Mouse (Mus musculus) urinary bladder, postnatal 25 days (tissue): Measurements from ENCODE around the gene Rnase12.

Source experiments
- DNase-seq: peaks from one replicate; pipeline ENCODE4 v3.0.0; 2022; ENCODE audit warnings: low spot score

The Rnase12 gene

DNA sequence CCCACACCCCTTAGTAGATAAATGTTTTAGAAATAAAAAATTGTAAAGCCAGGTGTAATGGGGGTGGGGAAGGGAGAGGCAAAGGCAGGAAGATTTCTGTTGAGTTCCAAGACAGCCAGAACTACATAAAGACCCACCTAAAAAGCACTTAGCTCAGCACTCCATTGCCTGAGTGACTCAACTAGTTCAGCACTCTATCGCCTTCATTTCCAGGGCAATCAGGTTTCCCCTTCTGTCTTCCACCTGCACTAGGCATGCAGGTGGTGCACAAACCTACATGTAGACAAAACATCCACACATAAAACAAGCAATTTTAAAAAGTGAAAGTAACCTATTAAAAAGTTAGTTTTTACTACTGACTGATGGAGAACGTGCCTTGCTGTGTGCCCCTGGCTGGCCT, 27.6 kb upstream of the Rnase12 start:
- no peak for DNase-seq

DNA sequence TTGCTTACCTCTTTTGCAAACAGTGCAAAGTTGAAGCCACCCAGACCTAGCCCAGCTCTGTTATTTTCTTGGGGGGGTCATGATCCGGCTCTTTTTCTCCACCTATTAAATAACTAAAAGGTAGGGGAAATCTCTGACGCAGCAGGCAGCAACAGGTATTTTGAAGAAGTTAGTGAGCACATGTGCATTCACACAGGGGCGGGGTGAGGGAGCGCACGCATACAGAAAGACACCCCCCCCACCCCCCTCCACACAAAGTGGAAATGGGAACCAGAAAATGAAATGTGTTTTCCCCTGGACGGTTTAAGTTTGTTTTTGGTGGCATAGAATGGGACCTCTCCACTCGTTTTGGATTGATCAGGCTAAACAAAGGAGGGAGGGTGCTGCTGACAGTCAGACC, 26.3 kb upstream of the Rnase12 start:
- DNase-seq, result no peak

DNA sequence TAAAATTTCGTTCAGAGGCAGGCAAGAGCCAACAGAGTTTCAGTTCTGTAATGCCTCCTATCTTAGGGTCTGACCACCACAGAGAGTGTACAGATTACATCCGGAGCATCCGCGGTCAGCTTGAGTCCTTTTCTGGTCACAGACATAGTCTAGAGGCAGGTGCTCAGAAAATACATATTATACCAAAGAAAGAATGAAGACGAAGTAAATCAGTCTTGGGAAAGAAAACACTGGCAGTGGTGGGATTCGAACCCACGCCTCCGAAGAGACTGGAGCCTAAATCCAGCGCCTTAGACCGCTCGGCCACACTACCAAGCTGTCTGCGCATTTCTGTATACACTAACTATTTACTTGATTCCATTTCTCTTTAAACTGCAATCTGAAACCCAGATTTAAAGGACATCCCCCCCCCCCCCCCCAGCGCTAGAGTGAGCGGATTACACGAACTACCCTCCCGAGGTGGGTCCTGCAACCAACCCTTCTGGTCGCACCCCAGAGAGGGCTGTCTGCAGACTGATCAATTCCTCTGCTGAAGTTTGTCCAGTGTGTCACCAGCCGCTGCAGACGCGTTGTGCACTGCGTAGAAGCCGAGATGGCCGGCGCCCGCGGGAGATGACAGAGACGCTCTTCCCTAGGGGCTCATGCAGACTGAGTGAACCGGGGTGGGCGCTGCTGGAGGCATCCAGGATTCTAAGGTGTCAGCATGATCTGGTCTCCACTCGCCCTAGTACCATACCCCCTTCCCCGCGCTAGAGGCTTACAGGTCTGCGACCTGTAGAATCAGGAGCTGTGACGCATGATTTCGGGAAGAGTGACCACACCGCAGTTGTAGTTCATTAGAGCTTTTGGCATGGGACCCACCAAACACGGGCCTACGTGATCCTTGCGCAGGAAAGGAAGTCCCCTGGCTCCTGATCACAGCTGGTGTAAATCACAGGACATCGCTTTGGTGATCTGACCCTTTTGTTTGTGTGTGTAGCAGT, 25.4 kb upstream of the Rnase12 start:
- peak; percentile 48 for DNase-seq

DNA sequence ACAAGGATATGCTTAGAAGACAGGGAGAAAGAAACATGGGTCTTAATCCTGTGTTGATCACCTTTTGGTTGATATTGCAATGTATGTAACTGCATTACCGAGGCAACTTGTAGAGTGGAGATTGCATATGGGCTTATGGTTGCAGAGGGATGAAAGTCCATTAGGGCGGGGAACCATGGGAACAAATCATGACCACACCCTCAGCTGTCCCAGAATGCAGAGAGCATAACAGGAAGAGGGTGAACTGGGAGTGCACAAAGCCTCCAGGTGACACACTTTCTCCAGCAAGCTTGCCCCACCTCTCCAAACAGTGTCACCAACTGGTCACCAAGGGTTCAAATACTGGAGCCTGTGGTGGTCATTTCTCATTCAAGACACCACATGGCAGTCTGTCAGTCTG, 23.6 kb upstream of the Rnase12 start:
- no peak for DNase-seq

DNA sequence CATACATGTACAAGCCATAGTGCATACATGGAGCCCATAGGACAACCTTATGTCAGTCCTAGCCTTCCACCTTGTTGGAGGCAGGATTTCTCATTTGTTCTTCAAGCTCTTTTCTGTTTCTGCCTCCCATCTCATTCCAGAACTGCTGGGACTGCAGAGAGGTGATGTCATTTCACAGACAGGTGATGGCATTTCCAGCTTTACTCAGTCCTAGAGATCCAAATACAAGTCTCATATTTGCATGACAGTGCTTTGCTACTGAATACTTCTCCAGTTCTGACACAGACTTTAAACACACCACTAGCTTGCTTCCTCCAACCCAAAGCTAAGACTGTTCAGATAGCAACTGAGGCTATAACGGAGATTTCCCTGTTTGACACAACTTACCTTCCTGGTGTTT, 21.7 kb upstream of the Rnase12 start:
- no peak for DNase-seq

DNA sequence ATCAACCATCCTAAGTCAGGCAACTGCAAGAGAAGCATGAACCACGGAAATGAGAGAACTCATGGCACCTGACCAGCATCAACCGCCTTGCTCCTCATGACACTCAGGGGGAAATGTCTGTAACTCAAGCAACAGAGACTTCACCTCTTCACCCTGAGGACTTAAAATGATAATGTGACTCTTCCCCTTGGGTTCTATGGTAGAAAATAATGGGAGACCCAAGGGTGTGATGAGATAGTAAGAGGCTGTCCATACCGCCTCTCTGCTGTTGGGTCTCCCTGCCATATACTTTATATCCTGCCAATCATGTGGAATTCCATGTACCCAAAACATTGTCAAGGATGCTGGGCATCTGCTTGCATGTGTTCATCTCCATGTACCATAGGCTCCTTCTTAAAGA, 16.9 kb upstream of the Rnase12 start, which contains the start of gene Olfr750:
Gene Olfr750 (minus strand): TSS at position 101 of the 400 bp plus-strand sequence.
- DNase-seq, result no peak

DNA sequence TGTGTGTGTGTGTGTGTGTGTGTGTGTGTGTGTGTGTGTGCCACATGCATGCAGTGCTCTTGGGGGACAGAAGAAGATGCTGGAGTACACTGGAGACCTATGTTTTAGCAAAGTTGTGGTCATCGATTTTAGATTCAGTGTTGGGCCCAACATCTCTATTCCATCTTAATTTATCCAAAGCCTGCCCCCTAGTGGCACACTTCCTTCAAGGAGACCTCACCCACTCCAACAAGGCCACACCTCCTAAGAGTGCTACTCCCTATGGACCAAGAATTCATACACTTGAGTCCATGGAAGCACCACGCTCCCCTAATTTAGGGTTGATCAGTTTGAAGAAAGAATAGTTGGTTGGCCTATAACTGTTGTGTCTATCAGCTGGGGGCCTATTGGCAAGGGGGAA, 12.2 kb upstream of the Rnase12 start:
- no peak for DNase-seq

DNA sequence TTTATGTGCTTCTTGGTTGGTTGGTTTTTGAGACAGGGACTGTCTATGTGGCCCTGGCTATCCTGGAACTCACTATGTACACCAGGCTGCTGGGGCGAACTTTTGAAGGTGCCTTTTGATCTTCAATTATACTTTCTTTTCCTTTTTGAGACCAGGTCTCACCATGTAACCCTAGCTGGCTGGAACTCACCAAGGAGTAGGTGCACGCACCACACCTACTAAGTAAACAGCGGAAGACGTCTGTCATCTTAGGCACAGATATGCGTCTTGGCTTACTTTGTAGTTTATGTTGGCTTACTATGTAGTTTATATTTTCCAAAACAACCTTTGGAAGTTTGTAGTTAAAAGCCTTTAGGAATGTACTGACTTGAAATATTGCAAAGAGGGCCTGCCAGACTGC, 11.5 kb upstream of the Rnase12 start:
- DNase-seq, result no peak

DNA sequence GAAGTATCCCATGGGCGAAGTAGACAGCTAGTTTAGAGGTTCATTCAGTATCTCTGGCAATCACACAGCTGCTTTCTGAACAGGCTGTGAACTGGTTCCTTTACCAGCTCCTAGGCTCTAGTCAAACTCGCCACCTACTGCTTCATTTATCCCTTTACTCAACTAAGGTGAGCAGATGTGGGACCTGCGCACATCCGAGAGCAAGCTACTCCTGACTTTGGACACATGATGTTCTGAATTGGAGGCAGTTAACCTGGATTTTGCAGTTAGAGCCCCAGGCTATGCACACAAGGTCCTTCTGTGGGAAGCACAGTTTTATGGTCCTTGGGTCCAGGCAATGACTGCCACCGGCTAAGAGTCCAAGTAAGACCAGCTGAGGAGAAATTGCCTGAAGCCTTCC, 3.3 kb upstream of the Rnase12 start:
- no peak for DNase-seq

DNA sequence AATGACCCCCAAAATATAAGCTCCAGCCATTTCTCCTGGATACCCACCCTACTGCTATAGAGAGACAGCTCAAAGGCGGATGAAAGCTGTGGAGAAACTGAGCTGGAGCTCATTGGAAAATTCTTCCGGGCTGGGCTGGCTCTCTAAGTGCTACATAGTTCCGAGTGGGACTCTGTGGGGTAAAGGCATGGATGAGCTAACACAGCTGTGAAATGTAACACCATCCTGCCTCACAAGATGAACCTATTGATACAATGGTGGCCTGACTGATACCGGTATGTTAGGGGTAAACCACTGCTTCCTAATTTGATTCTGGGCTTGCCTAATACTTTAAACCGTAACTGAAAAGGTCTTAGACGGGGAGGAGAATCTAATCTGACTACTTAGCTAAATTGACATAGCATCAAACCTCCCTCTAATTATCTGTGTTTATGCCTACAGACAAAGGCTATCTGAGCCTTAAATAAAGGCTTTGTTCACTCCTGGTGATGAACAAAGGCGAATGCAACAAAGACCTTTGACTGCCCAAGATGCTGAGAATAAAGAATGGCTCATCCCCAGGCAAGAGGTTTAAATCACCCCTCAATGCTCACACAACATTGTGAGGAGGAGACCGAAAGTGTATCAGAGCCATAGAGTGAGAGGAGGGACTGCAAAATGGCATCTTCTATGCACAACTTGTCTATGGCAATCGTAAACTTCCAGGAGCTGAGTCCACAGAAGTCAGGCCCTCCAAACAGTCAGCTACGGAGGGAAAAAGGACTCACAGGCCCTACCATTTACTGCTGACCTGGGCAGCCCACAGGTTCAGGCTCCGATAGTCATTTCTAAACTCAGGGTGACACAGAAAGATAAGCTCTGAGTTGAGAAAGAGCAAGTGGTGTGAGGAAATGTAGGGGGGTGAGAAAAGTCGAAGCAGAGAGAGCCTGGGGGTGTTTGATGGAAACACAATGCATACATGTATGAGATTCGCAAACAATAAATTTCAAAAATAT, 2.9 kb downstream of the Rnase12 start:
- no peak for DNase-seq

DNA sequence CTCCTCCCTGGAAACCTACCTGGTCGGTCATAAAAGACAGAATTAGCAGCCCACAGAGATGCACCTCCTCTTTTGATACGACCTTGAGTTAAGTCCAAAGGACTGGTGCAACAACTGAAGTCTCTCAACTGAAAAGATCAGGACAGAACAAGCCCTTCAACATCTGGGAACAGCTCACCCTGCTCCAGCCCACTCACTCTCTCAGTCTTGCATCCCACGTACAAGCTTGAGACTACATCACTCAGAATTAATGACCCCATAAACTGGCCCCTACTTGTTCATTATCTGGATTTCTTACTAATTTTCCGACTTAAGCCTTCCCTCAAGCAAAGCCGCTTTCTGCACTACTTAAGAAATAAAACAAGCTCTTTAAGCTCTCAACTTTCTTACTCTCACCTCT, 4.3 kb downstream of the Rnase12 start:
- DNase-seq, result no peak

DNA sequence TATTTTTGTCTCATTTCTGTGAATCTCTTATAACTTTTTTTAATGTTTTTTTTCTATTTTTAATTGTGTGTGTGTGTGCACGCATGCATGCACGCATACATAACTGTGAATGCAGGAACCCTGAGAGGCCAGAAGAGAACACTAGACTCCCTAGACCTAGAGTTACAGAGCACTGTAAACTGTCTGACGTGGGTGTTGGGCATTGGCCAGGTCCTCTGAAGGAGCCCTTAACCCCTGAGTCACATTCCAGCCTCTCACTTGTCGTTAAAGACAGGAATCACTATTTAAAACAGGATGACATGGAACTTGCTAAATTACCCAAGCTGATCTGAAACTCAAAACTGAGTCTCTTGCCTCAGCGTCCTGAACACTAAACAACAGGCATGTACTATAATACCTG, 5.5 kb downstream of the Rnase12 start:
- no peak for DNase-seq

DNA sequence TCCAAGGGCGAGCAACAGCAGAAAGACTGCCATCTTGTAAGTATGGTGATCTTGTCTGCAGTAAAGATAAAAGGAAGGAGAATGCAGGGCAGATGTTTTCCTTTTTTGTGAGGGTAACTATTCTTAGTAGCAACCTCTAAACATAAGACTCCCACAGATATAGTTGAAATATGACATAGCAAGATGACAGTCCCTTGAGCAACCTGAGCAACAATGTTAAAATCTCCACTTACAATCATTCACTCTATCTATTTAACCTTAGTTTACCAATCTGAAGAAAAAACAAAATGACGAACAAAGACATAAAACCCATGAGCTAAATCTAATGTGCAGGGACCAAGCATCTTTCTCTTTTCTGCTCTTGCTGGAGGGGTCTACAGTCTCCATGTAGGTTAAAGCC, 7.4 kb downstream of the Rnase12 start, which contains the start of gene Rnase11:
Gene Rnase11 (minus strand): TSS at position 101 of the 400 bp plus-strand sequence.
- no peak for DNase-seq

DNA sequence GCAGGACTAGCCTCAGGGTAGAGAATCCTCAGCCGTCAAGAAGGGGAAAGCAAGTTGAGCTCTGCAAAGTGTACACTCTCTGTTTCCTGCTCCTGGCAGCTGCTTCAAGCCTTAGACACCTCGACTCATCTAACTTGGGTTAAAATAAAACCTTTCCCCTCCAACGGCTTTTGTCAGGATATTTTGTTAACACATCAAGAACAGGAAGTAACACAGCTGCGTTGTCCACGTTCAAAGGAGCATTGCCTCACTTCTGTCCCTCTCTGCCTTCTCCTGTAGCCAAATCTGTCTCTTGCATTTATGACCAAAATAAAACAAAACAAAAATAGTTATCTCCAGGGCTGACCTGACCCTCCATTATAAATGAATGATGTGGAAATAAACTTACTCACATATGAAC, 9.6 kb downstream of the Rnase12 start:
- DNase-seq, result no peak

DNA sequence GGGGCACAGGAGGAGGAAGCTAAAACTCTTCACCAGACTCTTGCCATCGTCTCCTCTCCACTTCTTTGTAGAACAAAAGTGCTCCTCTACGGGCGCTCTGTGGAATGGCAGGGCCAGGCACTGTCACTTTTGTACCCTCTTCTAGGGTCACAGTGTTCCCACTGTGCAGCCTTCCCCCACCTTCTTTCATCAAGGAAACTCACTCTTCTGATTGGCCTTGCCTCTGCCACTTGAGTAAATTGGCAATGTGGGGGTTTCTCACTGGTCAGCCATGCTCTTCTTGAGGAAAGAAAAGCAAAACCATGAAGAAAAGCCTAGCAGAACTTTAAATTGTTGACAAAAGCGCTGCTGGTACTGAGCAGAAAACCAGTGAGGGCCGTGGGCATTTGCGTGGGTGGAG, 15.7 kb downstream of the Rnase12 start, which contains the start of gene Rnase9:
Gene Rnase9 (minus strand): TSS at position 101 of the 400 bp plus-strand sequence.
- DNase-seq, result no peak

DNA sequence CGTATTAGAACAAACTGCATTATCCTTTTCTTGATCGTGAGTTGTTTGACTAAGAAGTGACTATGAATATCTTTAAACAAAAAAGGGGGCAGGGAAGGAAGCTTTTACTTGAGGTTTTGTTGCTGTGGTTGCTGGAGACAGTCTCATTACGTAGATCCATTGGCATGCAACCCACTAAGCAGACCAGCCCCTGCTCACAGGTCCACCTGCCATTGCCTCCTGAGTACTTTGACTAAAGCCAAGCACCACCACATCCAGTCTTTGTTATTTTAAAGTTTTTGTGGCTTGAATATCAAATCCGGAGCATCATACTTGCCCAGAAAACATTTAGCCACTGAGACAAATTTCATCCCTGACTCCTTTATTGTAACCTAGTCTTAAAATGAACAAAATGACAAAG, 21.2 kb downstream of the Rnase12 start:
- no peak for DNase-seq

DNA sequence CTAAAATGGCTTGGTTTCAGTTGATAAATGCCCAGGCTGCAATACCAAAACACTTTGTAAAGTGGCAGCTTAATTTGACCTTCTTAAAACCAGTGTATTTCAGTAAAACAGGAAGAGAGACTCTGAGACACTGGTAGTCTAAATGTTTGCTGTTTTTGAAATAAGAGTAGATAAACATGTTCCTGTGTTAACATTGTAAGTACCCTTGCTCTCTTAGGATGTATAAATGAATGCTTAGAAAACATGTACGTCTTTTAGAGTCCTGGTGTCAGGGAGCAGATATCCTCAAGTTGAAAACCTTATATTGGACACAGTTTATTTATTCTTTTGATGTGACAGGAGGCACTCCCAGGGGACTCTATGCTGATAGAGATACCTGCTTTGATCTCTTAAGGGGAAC, 22.3 kb downstream of the Rnase12 start:
- no peak for DNase-seq

DNA sequence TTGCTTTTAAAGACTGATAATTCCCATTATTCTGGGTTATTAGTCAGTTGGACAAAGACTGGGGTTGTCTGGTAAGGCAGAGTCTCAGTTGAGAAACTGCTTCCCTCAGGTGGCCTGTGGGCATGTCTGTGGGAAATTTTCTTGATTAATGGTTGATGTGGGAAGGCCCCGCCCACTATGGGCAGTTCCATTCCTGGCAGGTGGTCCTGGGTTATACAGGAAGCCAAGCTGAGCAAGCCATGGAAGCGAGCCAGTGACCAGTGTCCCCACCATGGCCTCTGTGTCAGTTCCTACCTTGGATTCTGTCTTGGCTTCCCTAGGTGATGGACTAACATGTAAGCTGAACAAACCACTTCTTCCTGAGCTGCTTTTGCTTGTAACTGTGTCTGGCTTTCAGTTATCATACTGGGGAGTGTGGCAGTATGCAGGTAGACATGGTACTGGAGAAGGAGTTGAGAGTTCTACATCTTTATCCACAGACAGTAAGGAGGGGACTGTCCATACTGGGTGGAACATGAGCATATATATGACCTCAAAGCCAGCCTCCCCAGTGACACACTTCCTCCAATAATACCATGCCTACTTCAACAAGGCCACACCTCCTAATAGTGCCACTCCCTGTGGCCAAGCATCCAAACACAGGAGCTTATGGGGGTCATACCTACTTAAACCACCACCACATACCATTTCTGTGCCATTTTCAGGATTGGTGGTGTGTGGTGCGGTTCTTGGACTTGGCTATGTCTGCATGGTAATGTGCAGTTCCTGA, 29.9 kb downstream of the Rnase12 start:
- no peak for DNase-seq

DNA sequence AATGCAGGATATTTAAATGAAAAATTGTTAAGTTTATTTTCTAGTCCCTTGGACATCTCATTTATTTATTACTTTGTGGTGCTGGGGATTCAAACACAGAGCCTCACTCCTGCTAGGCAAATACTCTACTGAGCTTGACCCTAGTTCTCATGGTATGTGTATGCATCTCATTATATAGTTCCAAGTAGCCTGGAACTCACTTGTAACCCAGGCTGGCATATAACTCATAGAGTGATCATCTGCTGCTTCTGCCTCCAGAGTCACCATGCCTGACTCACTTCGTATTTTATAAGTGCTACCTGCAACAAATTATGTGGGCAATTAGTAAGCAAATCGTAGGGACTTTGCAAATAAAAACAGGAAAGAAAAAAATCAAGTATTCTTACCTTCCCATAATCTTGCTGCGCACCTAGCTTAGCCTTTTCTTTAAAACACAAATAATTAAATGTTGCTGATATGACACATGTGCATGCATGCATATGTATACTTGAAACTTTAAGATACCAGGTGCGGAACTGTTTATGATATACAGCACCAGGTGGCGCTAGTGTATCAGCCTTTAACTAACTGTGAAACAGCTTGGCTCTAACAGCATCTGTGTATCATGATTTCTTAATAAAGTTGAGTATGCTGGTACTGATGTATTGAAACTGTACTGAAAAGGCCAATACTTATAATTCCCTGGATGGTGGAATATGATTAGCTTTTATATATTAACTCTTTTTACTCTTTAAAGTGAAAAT, 30.9 kb downstream of the Rnase12 start:
- peak; percentile 42 for DNase-seq

DNA sequence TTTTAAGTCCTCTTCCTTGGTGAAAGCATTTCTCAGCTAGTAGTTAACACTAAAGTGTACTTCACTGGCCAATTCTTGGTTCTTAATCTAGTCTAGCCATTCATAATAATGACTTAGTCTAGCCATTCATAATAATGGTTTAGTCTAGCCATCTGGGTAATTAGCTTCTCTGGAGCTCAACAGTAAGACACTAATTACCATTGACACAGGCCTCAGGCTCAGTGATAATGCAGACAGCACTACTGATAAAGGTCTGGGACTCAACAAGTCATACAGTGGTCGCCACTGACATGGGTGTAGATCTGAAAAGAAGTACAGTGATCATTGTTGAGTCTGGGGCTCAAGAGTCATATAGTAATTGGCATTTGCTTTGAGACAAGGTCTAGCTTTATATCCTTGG, 32.6 kb downstream of the Rnase12 start:
- DNase-seq, result no peak

DNA sequence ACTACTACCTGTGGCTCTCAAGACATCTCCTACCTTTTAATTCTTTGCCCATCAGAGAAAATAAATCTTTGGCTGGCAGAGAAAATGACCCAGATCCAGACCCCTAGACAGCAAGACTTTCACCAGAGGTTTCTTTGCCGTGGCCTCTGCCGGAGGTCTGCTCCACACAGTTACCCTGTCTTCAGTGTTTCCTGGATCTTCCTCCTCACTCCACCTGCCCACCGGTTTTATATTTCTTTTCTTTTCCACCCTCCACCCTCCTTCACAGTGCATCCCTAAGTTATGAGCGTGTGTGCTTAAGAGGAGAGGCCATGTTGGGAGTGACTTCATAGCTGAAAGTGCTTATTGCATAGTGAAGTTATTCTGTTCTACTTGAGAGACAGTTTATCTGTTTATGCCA, 34.0 kb downstream of the Rnase12 start:
- no peak for DNase-seq
